Mouse (Mus musculus) hindbrain, postnatal 0 days (tissue): Measurements from ENCODE around the gene Usf2. TPM values are rescaled to one million over a fixed set of nuclear protein-coding genes. Genes with fewer than 3 reads are reported as not detected.
"Not testable (repeated sequence)": the region's sequence is repeated elsewhere in the genome, so short reads cannot be mapped to it uniquely, and the experiment has no call there.

Experiments
- ATAC-seq: fragments of 200-750 bp; cut with Nextera tagmentation; 2 replicates; pipeline ENCODE4 v1.8.0; 2017; ENCODE audit warnings: mild to moderate bottlenecking, moderate TSS enrichment, moderate library complexity
- DNase-seq: peaks from one replicate; pipeline ENCODE4 v3.0.0-alpha.2; 2015; ENCODE audit warnings: low spot score
- H3K27ac ChIP-seq: fragments of 300-500 bp; sonication (generic); 2 replicates; pipeline ENCODE4 v1.5.1; 2014; ENCODE audit warnings: mild to moderate bottlenecking
- H3K27me3 ChIP-seq: fragments of 300-500 bp; sonication (generic); 2 replicates; pipeline ENCODE4 v1.6.1; 2014; ENCODE audit warnings: low read length, mixed read lengths; ENCODE audit not compliant: insufficient read depth
- H3K36me3 ChIP-seq: fragments of 300-500 bp; sonication (generic); 2 replicates; pipeline ENCODE4 v1.6.1; 2014; ENCODE audit warnings: low read length, mixed read lengths; ENCODE audit not compliant: insufficient read depth
- H3K4me1 ChIP-seq: fragments of 300-500 bp; sonication (generic); 2 replicates; pipeline ENCODE4 v1.6.1; 2014; ENCODE audit warnings: antibody characterized with exemption, low read length, mixed read lengths; ENCODE audit not compliant: insufficient read depth
- H3K4me2 ChIP-seq: fragments of 300-500 bp; sonication (generic); 2 replicates; pipeline ENCODE4 v1.6.1; 2014; ENCODE audit warnings: low read depth, mild to moderate bottlenecking, low read length, moderate library complexity, mixed read lengths
- H3K4me3 ChIP-seq: fragments of 300-500 bp; sonication (generic); 2 replicates; pipeline ENCODE4 v1.5.1; 2014; ENCODE audit warnings: low read length
- H3K9ac ChIP-seq: fragments of 300-500 bp; sonication (generic); replicated peaks from 2 replicates; pipeline ENCODE4 v1.6.1; 2014; ENCODE audit warnings: mild to moderate bottlenecking, low read length, moderate library complexity, mixed read lengths
- H3K9me3 ChIP-seq: fragments of 300-500 bp; sonication (generic); 2 replicates; pipeline ENCODE4 v1.6.1; 2016; ENCODE audit warnings: low read length, mixed read lengths
- CTCF ChIP-seq: IDR thresholded peaks from 2 replicates; pipeline ENCODE4 v1.5.1; 2016; ENCODE audit warnings: antibody characterized with exemption, control low read depth, low read depth
- WGBS: fragments of 180-500 bp; shearing (Covaris S2); extraction: QIAGEN DNeasy Blood & Tissue Kit; methylation state at CpG from one replicate; pipeline ENCODE4 v1.1.7; 2014; 5-methylcytosine and 5-hydroxymethylcytosine counted together
- polyA plus RNA-seq: library from polyadenylated mRNA; unstranded; fragments of >200 nt; fragmentation: Nextera tagmentation; extraction: Ambion mirVana; gene quantifications from 2 replicates; pipeline ENCODE4 v1.2.1, GENCODE M21; 2015
- total RNA-seq: library from RNA; depleted of rRNA; stranded (reverse); fragments of >200 nt; gene quantifications from 2 replicates; pipeline ENCODE4 v1.2.3, GENCODE M21; 2014

Usf2 gene
- total and polyA plus RNA-seq, 2 experiments from 2014 or later: 28.0 to 114 TPM

DNA sequence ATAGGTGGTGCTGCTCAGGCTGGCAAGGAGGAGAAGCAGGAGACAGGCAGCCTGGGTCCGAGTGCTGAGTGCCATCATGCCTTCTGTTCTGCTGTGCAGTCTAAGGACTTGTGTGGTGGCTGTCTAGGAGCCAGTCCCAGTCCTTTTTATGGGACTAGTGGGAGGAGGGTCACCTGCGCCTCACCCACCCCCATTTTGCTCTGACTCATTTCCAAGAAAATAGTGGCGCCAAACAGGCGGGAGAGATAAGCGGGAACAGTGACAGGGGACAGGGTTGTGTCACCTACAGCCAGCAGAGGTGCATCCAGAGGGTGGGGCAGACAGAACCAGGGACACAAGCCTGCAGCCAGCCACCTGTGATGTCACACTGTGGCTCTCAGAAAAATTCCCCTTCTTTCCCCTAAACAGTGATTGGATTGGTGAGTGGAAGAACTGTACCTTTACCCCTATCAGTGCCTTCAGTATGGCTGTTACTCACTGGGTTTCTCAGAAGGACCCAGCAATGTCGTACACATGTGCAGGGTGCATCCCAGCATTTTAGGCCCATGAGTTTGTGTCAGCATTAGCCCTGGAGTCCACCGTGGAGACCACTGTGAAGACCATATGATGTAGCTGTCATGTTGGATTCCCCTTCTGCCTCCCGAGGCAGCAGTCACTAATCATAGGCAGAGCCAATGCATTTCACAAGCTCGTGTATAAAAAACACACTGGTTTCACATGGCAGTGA, 12.5 kb downstream of the Usf2 start, which contains the start of gene Hamp:
Hamp (minus strand) TSS at position 124 of the 727 bp plus-strand sequence.
- ATAC-seq (no peak; the same call in 1 of the 2 replicates), DNase-seq (no peak)
- Histone ChIP-seq H3K27ac (no peak within 1 kb of the TSS), H3K36me3 (no peaks in the 10 kb centered on the region), H3K9ac (no peak within 1 kb of the TSS), H3K4me1 (no peaks in the 10 kb centered on the region), H3K27me3 (no peaks in the 10 kb centered on the region), H3K4me2 (no peak within 1 kb of the TSS), H3K9me3 (no peaks in the 10 kb centered on the region), H3K4me3 (no peak within 1 kb of the TSS)
- WGBS: 64% methylated on average over 9 of the region's 9 CpGs
- no peak for TF ChIP-seq CTCF

DNA sequence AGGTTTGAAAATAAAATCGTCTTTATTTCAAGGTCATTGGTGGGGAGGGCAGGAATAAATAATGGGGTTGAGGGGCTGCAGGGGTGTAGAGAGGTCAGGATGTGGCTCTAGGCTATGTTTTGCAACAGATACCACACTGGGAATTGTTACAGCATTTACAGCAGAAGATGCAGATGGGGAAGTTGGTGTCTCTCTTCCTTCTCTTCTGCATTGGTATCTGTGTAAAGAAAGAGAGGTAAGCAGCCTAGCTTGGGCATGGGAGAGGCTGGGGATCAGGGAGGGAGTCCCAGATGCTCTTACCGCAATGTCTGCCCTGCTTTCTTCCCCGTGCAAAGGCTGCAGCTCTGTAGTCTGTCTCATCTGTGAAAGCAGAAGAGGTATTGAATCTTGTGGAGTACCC, 14.2 kb downstream of the Usf2 start:
- not testable (repeated sequence) for H3K27me3 ChIP-seq, H3K4me2 ChIP-seq, H3K9ac ChIP-seq, H3K4me3 ChIP-seq, H3K27ac ChIP-seq, H3K4me1 ChIP-seq, DNase-seq, H3K36me3 ChIP-seq, H3K9me3 ChIP-seq, ATAC-seq
- WGBS: 63% methylated on average over 3 of the region's 3 CpGs

DNA sequence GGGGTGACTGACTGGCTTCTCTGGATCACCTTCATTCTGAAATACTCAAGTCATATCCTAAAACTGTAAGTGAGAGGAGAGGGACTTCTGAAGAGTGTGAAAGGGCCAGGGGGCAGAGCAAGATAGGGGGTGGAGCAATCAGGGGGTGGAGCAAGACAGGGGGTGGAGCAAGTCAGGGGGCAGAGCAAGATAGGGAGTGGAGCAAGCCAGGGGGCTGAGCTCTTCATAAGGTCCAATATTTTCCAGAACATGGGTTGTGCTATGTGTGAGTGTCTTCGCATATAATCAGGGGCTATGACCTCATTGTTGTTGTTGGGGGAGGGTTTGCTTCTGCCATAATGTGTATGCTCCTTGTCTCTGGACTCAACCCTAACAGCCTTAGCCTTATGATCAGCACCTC, 16.5 kb downstream of the Usf2 start:
- H3K9me3 ChIP-seq, H3K4me3 ChIP-seq, ATAC-seq, H3K36me3 ChIP-seq, H3K4me1 ChIP-seq, H3K27me3 ChIP-seq, H3K9ac ChIP-seq, H3K27ac ChIP-seq, H3K4me2 ChIP-seq, DNase-seq: not testable (repeated sequence)
- 82% methylated on average over 1 of the region's 1 CpGs for WGBS

DNA sequence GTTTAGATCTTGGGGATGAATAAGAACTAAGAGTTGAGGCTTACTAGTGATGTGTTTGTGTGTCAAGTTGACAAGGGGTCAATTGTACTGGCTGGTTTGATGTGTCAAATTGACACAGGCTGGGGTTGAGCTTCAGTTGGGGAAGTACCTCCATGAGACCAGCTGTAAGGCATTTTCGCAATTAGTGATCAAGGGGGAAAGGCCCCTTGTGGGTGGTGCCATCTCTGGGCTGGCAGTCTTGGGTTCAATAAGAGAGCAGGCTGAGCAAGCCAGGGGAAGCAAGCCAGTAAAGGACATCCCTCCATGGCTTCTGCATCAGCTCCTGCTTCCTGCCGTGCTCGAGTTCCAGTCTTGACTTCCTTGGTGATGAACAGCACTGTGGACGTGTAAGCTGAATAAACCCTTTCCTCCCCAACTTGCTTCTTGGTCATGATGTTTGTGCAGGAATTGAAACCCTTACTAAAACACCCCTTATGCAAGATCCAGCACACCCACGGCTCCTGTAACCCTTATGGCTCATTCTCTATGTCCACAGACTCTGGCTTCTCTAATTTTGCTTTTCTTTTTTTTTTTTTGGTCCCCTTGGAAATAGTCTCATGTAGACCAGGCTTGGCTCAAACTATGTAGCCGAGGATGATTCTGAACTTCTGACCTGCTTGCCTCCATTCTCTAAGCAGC, 21.0 kb downstream of the Usf2 start:
- not testable (repeated sequence) for H3K36me3 ChIP-seq, DNase-seq, ATAC-seq, H3K4me2 ChIP-seq, H3K27me3 ChIP-seq, H3K27ac ChIP-seq, H3K9ac ChIP-seq, H3K4me3 ChIP-seq, H3K4me1 ChIP-seq, H3K9me3 ChIP-seq
- WGBS: 65% methylated on average over 6 of the region's 6 CpGs

DNA sequence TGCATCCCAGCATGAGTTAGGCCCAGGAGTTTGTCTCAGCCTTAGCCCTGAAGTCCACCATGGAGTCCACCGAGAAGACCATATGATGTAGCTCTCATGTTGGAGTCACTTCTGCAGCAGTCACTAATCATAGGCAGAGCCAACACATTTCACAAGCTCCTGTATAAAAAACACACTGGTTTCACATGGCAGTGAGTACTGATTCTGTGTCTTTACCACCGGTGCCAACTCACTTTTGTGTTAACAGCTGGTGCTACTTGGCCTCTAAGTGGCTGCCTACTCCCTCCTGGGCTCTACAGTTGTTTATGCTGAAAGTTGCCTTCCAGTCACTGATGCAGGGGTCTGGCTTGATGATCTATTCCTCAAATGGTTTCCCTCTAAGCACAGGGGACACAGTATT, 32.0 kb downstream of the Usf2 start, which contains the start of gene Hamp2:
Hamp2 (minus strand) TSS at position 101 of the 400 bp plus-strand sequence.
- not testable (repeated sequence) for H3K36me3 ChIP-seq, H3K9ac ChIP-seq, H3K4me2 ChIP-seq, H3K4me3 ChIP-seq, H3K4me1 ChIP-seq, DNase-seq, H3K27ac ChIP-seq, H3K27me3 ChIP-seq, ATAC-seq, H3K9me3 ChIP-seq
- WGBS: 75% methylated on average over 1 of the region's 2 CpGs

DNA sequence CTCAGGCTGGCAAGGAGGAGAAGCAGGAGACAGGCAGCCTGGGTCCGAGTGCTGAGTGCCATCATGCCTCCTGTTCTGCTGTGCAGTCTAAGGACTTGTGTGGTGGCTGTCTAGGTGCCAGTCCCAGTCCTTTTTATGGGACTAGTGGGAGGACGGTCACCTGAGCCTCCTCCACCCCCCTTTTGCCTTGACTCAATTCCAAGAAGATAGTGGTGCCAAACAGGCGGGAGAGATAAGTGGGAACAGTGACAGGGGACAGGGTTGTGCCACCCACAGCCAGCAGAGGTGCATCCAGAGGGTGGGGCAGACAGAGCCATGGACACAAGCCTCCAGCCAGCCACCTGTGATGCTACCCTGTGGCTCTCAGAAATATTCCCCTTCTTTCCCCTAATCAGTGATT, 32.5 kb downstream of the Usf2 start:
- ATAC-seq (no peak), DNase-seq (no peak)
- TF ChIP-seq CTCF: no peak
- Histone ChIP-seq H3K27ac (no peak overlapping the region), H3K4me3 (no peak overlapping the region), H3K36me3 (no peaks in the 10 kb centered on the region), H3K4me1 (no peaks in the 10 kb centered on the region), H3K9me3 (no peaks in the 10 kb centered on the region), H3K4me2 (no peak overlapping the region), H3K27me3 (no peaks in the 10 kb centered on the region), H3K9ac (no peak overlapping the region)
- 53% methylated on average over 3 of the region's 3 CpGs for WGBS

DNA sequence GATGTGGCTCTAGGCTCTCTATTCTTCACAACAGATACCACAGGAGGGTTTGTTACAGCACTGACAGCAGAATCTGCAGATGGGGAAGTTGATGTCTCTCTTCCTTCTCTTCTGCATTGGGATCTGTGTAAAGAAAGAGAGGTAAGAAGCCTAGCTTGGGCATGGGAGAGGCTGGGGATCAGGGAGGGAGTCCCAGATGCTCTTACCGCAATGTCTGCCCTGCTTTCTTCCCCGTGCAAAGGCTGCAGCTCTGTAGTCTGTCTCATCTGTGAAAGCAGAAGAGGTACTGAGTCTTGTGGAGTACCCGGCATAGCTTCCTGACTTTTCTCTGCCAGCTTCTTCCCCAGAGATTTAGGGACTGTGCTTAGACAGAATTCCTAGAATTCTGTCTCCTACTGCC, 34.1 kb downstream of the Usf2 start:
- ATAC-seq, H3K4me1 ChIP-seq, H3K27ac ChIP-seq, H3K9me3 ChIP-seq, H3K9ac ChIP-seq, H3K4me3 ChIP-seq, H3K36me3 ChIP-seq, H3K27me3 ChIP-seq, H3K4me2 ChIP-seq, DNase-seq: not testable (repeated sequence)
- WGBS: 54% methylated on average over 3 of the region's 3 CpGs
